Comparison of ENCODE assay signal across 19 mouse cellular contexts in the genomic region with DNA sequence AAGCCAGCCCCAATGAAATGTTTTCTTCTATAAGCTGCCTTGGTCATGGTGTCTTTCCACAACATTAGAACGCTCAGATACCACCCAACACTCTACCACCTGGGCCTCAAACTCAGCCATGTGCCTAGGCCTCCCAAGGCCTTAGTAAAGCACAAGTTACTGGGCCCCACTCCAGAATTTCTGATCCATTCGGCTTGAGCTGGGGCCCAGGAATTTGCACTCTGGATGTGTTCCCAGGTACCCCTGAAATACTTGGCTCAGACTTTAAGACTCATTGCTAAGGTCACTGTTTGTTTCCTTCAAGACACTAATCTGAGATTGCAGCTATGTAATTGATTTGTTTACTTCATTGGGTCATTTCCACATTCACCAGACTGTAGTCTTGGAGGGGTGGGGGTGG.
DNase-seq lines count a peak whose midpoint lies in the region; ATAC-seq and TF ChIP-seq lines count a peak whose summit lies in the region.
"Had no signal": no experiment of that assay in that cellular context is flagged by ENCODE, and none has a peak within 500 bp of the region (broad histone marks: within the 10 kb centered on the region; RNA-seq: fewer than 3 reads in every experiment).

No protein-coding gene starts in this region.

- TF ChIP-seq CTCF in kidney, adult 2 months (conservative IDR thresholded peaks at IDR 0.05; ENCODE audit: insufficient read depth, insufficient read length, low read depth, low read length) = no peak
- no peak for TF ChIP-seq CTCF in lung, adult 2 months (IDR thresholded peaks at IDR 0.05; ENCODE audit: insufficient read depth, low read length)

- DNase-seq in kidney, adult 2 months = peak; percentile 28
- DNase-seq in lung, adult 18-20 months = peak; percentile 12 to 39
- DNase-seq in lung, adult 2 months = no peak
- no peak for DNase-seq in cerebellum, postnatal 36 days
- DNase-seq: cerebellum, adult 9-11 months; gastrocnemius, postnatal 10 days; layer of hippocampus, postnatal 36 days; liver, postnatal 0 days; right cerebral cortex, postnatal 25 days; thymus, postnatal 36 days had no signal

- no peak for ATAC-seq in kidney, embryonic 16.5 days (ENCODE audit: low FRiP score, low TSS enrichment)
- peak; percentile 34; the same call in 1 of the 2 replicates for ATAC-seq in lung, embryonic 16.5 days (ENCODE audit: low read depth)
- ATAC-seq in intestine, embryonic 15.5 days = no peak
- ATAC-seq: activated CD4-positive, CD25-positive, alpha-beta regulatory T cell, adult 4 months; hindbrain, embryonic 16.5 days; intestine, postnatal 0 days; liver, postnatal 0 days; midbrain, embryonic 16.5 days had no signal

- H3K36me3 ChIP-seq in kidney, adult 2 months (ENCODE audit: control insufficient read depth, insufficient read depth, low read length) = no peaks in the 10 kb centered on the region
- no peaks in the 10 kb centered on the region for H3K36me3 ChIP-seq in kidney, embryonic 16.5 days (ENCODE audit: insufficient read depth, low read length)
- no peaks in the 10 kb centered on the region for H3K36me3 ChIP-seq in lung, embryonic 16.5 days (ENCODE audit: control insufficient read depth, insufficient read depth, low read length)
- H3K36me3 ChIP-seq in intestine, embryonic 15.5 days = no peaks in the 10 kb centered on the region
- H3K36me3 ChIP-seq: heart, embryonic 15.5 days; limb, embryonic 15.5 days had no signal

- no peak for TF ChIP-seq POLR2A in kidney, adult 2 months (IDR thresholded peaks at IDR 0.05; ENCODE audit: low read depth, low read length)
- no peak for TF ChIP-seq POLR2A in lung, adult 2 months (IDR thresholded peaks at IDR 0.05; ENCODE audit: borderline replicate concordance, extremely low read depth, low read depth, low read length)

- H3K9ac ChIP-seq in kidney, embryonic 16.5 days (replicated peaks; ENCODE audit: low read length) = no peak overlapping the region
- H3K9ac ChIP-seq in lung, embryonic 16.5 days (ENCODE audit: low read length) = no peak overlapping the region
- no peak overlapping the region for H3K9ac ChIP-seq in intestine, embryonic 15.5 days
- H3K9ac ChIP-seq: heart, embryonic 15.5 days; limb, embryonic 15.5 days; liver, postnatal 0 days had no signal

- no peak overlapping the region for H3K4me2 ChIP-seq in kidney, embryonic 16.5 days (replicated peaks; ENCODE audit: low read depth, low read length)
- H3K4me2 ChIP-seq in lung, embryonic 16.5 days (ENCODE audit: low read depth, low read length) = no peak overlapping the region
- H3K4me2 ChIP-seq in intestine, embryonic 15.5 days (replicated peaks) = no peak overlapping the region
- H3K4me2 ChIP-seq: heart, embryonic 15.5 days; limb, embryonic 15.5 days had no signal

- H3K27ac ChIP-seq in kidney, adult 2 months (ENCODE audit: insufficient read depth, low read depth, low read length) = no peak overlapping the region
- H3K27ac ChIP-seq in kidney, embryonic 16.5 days (ENCODE audit: low read length) = no peak overlapping the region
- H3K27ac ChIP-seq in lung, embryonic 16.5 days (ENCODE audit: low read length) = no peak overlapping the region
- no peak overlapping the region for H3K27ac ChIP-seq in intestine, embryonic 15.5 days
- H3K27ac ChIP-seq: heart, embryonic 15.5 days; limb, embryonic 15.5 days had no signal

- no peaks in the 10 kb centered on the region for H3K9me3 ChIP-seq in kidney, embryonic 16.5 days (ENCODE audit: low read length)
- H3K9me3 ChIP-seq in lung, embryonic 16.5 days (ENCODE audit: control insufficient read depth, low read length) = no peaks in the 10 kb centered on the region
- H3K9me3 ChIP-seq in intestine, embryonic 15.5 days = no peaks in the 10 kb centered on the region
- H3K9me3 ChIP-seq: heart, embryonic 15.5 days; limb, embryonic 15.5 days had no signal

- no peak overlapping the region for H3K4me3 ChIP-seq in kidney, adult 2 months (ENCODE audit: insufficient read depth, low read depth, low read length)
- no peak overlapping the region for H3K4me3 ChIP-seq in kidney, embryonic 16.5 days (ENCODE audit: low read length)
- H3K4me3 ChIP-seq in lung, adult 2 months (replicated peaks; ENCODE audit: extremely low read depth, low read depth, low read length) = no peak overlapping the region
- no peak overlapping the region for H3K4me3 ChIP-seq in lung, embryonic 16.5 days (ENCODE audit: low read length)
- no peak overlapping the region for H3K4me3 ChIP-seq in intestine, embryonic 15.5 days (replicated peaks)
- H3K4me3 ChIP-seq: heart, embryonic 15.5 days; limb, embryonic 15.5 days had no signal

- WGBS in kidney, adult 2 months = 55% methylated on average over 2 of the region's 2 CpGs
- WGBS in kidney, embryonic 16.5 days = 76% methylated on average over 2 of the region's 2 CpGs
- 59% methylated on average over 2 of the region's 2 CpGs for WGBS in lung, adult 2 months
- 60% methylated on average over 2 of the region's 2 CpGs for WGBS in lung, embryonic 16.5 days
- WGBS in intestine, embryonic 15.5 days = 69% methylated on average over 2 of the region's 2 CpGs

- H3K4me1 ChIP-seq in kidney, adult 2 months (ENCODE audit: control insufficient read depth, insufficient read depth, low read length) = no peaks in the 10 kb centered on the region
- no peaks in the 10 kb centered on the region for H3K4me1 ChIP-seq in kidney, embryonic 16.5 days (ENCODE audit: insufficient read depth, low read length)
- H3K4me1 ChIP-seq in lung, adult 2 months (ENCODE audit: control insufficient read depth, insufficient read depth, low read length) = no peaks in the 10 kb centered on the region
- no peaks in the 10 kb centered on the region for H3K4me1 ChIP-seq in lung, embryonic 16.5 days (replicated peaks; ENCODE audit: control insufficient read depth, insufficient read depth, low read length)
- no peaks in the 10 kb centered on the region for H3K4me1 ChIP-seq in intestine, embryonic 15.5 days (replicated peaks)
- H3K4me1 ChIP-seq: heart, embryonic 15.5 days had no signal

- no peaks in the 10 kb centered on the region for H3K27me3 ChIP-seq in kidney, adult 2 months (replicated peaks; ENCODE audit: control insufficient read depth, insufficient read depth, low read length)
- H3K27me3 ChIP-seq in kidney, embryonic 16.5 days (ENCODE audit: insufficient read depth, low read length) = peaks cover 6% of the 10 kb centered on the region
- no peaks in the 10 kb centered on the region for H3K27me3 ChIP-seq in lung, embryonic 16.5 days (ENCODE audit: control insufficient read depth, insufficient read depth, low read depth, low read length)
- H3K27me3 ChIP-seq in intestine, embryonic 15.5 days (replicated peaks) = no peaks in the 10 kb centered on the region
- H3K27me3 ChIP-seq: heart, embryonic 15.5 days; limb, embryonic 15.5 days had no signal

Comparison
In these comparisons a context has a peak if more than half of its experiments do, and no peak if none do; other contexts are left out.
1. DNase-seq: peak in kidney, adult 2 months (single experiment) and lung, adult 18-20 months (2 of 2); none in lung, adult 2 months (single experiment) and cerebellum, postnatal 36 days (0 of 2).